Mouse (Mus musculus) brain, adult 2 months (tissue): Measurements from ENCODE around the gene Pdgfra.

ENCODE experiments used
- DNase-seq: peaks from one replicate; pipeline ENCODE4 v3.0.0; 2011; ENCODE audit warnings: low read depth, low spot score

The Pdgfra gene

DNA sequence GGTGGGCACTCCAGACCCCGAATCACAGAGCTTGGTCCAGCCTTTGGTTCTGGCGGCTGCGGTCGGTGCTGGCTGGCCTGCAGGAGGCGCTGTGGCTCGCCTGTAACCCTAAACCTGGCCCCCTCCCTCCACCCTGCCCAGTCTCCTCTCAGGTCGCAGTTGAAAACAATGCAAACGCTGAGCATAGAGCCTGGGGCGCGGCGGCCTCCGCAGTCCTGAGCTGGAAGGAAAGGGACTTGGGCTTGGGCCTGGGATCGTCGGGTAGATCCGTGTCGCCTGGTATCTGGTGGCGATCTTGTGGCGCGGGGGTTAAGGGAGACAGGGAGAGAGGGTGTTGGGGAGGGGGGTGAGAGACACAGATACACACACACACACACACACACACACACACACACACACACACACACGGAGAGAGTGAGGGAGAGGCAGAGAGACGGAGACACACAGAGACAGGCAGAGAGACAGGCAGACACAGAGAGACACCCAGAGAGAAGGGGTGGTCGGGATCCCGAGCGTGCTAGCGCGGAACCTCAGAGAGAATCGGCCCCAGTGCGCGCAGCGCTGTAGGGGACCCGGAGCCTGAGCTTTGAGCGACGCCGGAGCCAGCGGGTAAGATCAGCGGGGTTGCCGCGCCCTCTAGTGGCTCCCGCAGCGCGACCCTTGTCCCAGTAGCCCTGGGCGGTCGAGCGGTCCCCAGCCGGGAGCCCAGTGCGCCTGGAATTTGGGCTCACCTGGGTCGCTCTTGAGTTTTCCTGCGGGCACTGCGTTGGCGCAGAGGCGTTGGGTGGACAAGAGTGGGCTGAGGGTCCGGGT is 3.9 kb downstream of the Pdgfra start:
- DNase-seq = peak; percentile 73

DNA sequence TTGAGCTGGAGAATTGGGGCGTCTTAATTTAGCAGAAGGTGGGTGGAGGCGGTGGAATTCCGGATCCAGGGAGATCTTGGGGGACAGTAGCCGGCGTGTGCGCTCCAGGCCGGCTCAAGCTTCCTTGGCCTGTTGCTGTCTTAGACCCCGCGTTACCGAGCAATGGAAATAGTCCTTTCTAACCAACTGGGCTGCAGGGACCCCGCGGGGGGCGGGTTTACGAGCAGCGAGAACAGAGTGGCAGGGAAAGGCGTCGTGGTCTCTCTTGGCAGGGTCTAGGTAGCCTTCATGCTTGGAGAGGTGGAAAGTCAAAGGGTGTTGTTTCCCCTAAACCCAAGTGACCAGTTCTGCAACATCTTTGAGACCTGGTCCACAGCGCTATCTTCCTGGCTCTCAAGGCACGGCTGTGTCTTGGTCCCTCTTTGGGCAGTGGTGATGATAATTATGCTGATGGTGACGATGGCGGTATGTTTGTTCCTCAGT is 4.5 kb downstream of the Pdgfra start:
- peak; percentile 26 for DNase-seq

GRCm38 (mm10) chr5:75157038-75157437 is 4.9 kb downstream of the Pdgfra start:
- DNase-seq = peak; percentile 87

GRCm38 (mm10) chr5:75160530-75161170 is 8.6 kb downstream of the Pdgfra start:
- no peak for DNase-seq

GRCm38 (mm10) chr5:75161586-75161985 is 9.5 kb downstream of the Pdgfra start:
- no peak for DNase-seq

- peak; percentile 34 for DNase-seq
Measured at GRCm38 (mm10) chr5:75163289-75163951, 11.3 kb downstream of the Pdgfra start.

DNA sequence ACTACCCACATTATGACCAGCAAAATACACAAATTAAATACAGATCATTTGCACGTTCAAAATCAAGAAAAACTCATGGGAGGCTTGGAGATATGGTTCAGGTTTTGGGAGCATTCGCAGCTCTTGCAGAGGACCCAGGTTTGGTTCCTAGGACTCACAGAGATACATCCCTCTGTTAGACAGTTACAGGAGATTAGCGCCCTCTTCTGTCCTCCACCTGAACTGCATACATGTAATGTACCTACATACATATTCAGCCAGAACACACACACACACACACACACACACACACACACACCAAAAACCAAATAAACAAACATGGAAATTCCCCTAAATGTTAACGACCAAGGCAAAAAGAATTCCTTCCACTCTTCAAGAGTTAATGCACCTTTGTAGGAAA is 12.6 kb downstream of the Pdgfra start:
- no peak for DNase-seq

DNA sequence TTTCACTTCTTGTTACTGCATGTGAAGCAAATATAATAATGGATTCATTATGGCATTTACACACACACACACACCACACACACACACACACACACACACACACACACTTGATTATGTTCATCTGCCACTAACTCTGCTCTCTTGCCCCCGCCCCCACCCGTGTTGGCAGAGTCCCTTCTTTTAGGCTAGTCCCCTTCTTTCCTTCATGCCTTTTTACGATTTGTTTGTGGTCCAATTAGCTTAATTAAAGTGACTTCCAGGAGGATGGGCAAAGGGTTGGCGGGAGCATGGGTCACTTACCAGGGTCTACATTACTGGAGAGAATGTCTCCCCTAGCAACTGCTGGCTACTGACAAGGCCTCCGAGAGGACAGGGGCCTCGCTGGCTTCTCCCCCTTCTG is 17.7 kb downstream of the Pdgfra start:
- DNase-seq = no peak

DNA sequence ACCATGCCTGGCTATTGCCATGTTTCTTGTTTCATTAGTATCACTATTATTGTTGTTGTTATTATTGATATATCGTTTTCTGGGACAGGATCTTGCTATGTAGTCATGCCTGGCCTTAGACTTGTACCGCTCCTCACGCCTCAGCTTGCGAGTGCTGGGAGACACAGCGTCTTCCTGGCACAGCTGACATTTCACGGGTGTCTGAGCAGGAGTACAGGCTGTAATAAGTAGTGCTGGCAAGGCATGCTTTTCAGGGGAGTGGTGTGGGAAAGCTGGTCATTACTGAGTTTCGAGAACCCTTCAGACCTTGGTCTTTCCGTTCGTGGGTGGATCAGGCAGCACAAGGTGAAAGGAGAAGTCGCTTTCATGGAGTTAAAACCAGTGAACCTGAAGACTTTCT is 19.8 kb downstream of the Pdgfra start:
- DNase-seq = no peak

GRCm38 (mm10) chr5:75179249-75179648 is 27.2 kb downstream of the Pdgfra start:
- DNase-seq = no peak

DNA sequence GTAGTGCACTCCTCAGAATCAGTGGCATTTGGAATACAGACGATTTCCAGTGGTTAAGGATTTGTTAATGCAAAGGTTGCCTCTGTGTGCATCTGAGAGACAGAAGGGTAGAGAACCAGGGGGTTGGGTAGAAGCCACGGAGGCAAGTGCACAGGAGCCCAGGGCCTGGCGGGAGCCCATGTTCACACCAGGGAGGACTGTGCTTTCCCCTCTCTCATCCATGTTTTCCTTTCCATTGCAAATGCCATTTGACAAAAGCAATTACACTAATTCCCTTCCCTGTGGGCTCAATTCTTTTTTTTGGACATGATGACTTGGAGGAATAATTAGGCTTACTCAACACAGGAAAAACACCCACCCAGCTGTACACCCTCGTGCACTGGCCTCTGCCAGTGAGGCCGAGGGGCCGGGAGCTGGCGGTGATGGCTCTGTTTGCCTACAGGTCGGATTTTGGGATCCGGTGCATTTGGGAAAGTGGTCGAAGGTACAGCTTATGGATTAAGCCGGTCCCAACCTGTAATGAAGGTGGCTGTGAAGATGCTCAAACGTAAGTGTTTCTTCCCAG is 27.7 kb downstream of the Pdgfra start:
- no peak for DNase-seq

DNA sequence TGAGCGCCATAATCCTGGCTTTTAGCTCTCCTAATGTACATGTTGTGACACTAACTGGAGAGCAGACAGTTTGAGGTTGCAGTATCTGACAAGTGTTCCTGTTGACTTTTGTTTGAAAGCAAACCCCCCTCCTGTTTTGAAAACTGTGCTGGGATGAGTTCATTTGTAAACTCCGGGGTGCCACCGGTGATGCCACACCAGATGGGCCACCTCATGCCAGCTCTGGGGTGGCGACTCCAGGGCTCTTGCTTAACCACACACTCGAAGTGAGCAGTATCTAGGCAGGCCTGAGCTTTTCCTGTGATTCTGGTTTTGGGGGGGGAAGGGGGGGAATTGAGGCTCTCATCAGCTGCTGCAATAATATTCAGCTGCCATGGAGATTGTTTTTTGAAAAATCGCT is 31.6 kb downstream of the Pdgfra start:
- no peak for DNase-seq

- no peak for DNase-seq
Measured at GRCm38 (mm10) chr5:75184112-75184511, 32.0 kb downstream of the Pdgfra start.

- DNase-seq = no peak
Measured at GRCm38 (mm10) chr5:75184693-75185235, 32.7 kb downstream of the Pdgfra start.

DNA sequence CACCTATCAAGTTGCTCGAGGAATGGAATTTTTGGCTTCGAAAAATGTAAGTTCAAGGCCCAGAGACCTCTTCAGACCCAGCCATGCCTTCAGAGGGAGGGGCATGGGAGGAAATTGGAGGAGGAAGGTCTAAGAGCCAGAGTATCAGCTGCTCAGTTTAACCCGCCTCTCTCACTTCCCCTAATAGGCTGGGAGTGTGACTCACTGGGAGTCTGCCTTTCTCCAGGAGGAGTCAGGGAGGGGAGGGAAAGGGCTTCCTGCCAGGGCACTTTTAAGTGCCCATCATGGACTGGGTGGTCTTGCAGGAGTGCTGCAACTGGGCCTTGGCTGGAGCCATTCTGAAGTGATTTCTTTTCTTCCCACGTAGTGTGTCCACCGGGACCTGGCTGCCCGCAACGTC is 33.5 kb downstream of the Pdgfra start:
- DNase-seq = no peak

DNA sequence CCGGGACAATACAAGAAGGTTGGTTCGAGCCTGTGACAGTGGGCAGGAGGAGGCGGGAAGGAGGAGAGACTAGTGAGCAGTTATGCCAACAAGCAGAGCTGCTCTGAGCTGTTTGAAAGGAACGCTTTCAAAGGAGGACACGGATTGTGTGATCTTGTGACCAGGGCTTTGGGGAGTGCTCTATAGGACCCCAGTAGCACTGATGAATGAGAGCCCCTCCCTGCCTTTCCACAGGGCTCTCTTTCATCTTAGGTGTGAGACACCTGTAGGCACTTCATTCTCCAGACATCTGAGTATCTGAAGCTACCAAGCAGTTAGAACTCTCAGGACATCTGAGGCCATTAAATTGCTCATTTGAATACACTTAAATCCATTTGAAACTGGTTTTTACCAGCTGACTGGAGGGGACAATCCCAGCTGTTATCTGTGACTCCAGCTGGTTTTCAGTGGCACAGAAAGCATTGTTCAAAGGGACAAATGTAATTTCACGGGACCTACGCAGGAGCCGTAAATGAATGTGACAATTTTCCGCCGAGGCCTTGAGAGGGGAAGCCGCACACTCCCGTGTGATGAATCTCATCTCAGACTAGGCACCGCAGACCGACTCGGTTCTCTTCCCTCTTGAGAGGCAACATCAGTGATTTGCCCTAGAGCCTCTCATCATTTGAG is 37.4 kb downstream of the Pdgfra start:
- DNase-seq = no peak

GRCm38 (mm10) chr5:75193107-75193506 is 41.0 kb downstream of the Pdgfra start:
- no peak for DNase-seq

DNA sequence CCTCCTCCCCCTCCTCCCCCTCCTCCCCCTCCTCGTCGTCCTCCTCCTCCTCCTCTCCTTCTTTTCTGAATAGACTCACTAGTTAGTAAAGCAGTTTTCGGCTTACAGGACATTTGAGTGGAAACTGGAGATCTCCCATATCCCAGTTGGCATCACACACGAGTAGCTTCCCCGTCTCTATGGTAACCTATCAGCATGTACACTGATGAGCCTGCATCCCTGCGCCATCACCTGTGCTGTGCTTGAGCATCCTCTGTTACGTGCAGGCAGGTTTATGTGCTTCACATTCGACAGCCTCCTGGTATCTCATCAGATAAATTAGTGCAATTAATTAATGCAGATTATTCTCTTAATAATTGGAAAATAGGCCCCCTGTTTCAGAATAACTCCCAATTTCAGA is 46.3 kb downstream of the Pdgfra start:
- DNase-seq = peak; percentile 16

- DNase-seq = peak; percentile 19
Measured at GRCm38 (mm10) chr5:75199698-75200365, 47.7 kb downstream of the Pdgfra start.

- DNase-seq = no peak
Measured at GRCm38 (mm10) chr5:75200366-75200724, 48.3 kb downstream of the Pdgfra start.

DNA sequence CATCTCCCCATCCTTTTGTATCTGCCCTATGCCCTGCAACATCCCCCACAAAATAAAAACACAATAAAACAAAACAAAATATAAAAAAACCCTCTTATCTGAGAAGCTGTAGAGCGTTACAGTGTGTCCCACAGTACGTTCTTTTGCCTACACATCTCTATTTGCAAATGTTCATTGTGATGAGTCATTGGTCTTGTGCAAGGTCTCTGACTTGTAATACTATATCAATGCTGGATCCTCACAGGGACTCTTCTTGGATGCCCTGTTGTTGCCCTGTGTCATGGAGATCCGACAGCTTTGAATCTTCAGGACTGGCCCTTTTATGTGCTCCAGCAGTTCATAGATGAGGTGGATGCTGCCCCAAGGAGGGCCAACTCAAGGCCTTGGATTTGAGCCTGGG is 55.8 kb downstream of the Pdgfra start:
- DNase-seq = no peak
